Mouse (Mus musculus) forebrain, embryonic 16.5 days (tissue): ENCODE data around the gene March9. TPM values are rescaled to one million over a fixed set of nuclear protein-coding genes. Genes with fewer than 3 reads are reported as not detected.
"Not testable (repeated sequence)": the region's sequence is repeated elsewhere in the genome, so short reads cannot be mapped to it uniquely, and the experiment has no call there.

Experiments used
- ATAC-seq: fragments of 200-750 bp; cut with Nextera tagmentation; 2 replicates; pipeline ENCODE4 v1.8.0; 2017; ENCODE audit warnings: mild to moderate bottlenecking, moderate library complexity
- H3K27ac ChIP-seq: fragments of 300-500 bp; sonication (generic); 2 replicates; pipeline ENCODE4 v1.5.1; 2014; ENCODE audit warnings: low read length, control low read depth
- H3K27me3 ChIP-seq: fragments of 300-500 bp; sonication (generic); replicated peaks from 2 replicates; pipeline ENCODE4 v1.6.1; 2014; ENCODE audit warnings: low read length; ENCODE audit not compliant: control insufficient read depth, insufficient read depth
- H3K36me3 ChIP-seq: fragments of 300-500 bp; sonication (generic); 2 replicates; pipeline ENCODE4 v1.6.1; 2014; ENCODE audit not compliant: control insufficient read depth, insufficient read depth
- H3K4me1 ChIP-seq: fragments of 300-500 bp; sonication (generic); replicated peaks from 2 replicates; pipeline ENCODE4 v1.6.1; 2014; ENCODE audit warnings: low read length; ENCODE audit not compliant: control insufficient read depth, insufficient read depth
- H3K4me2 ChIP-seq: fragments of 300-500 bp; sonication (generic); 2 replicates; pipeline ENCODE4 v1.6.1; 2014; ENCODE audit warnings: mild to moderate bottlenecking, low read length, control low read depth
- H3K4me3 ChIP-seq: fragments of 300-500 bp; sonication (generic); replicated peaks from 2 replicates; pipeline ENCODE4 v1.5.1; 2014; ENCODE audit warnings: mild to moderate bottlenecking, low read length, control low read depth
- H3K9ac ChIP-seq: fragments of 300-500 bp; sonication (generic); replicated peaks from 2 replicates; pipeline ENCODE4 v1.6.1; 2014; ENCODE audit warnings: low read depth, low read length, control low read depth
- H3K9me3 ChIP-seq: fragments of 300-500 bp; sonication (generic); 2 replicates; pipeline ENCODE4 v1.6.1; 2016; ENCODE audit warnings: low read length; ENCODE audit not compliant: control insufficient read depth
- WGBS: fragments of 180-500 bp; shearing (Covaris S2); extraction: QIAGEN DNeasy Blood & Tissue Kit; methylation state at CpG from one replicate; pipeline ENCODE4 v1.1.7; 2014; 5-methylcytosine and 5-hydroxymethylcytosine counted together
- polyA plus RNA-seq: library from polyadenylated mRNA; unstranded; fragments of >200 nt; fragmentation: Nextera tagmentation; extraction: Ambion mirVana; gene quantifications from 2 replicates; pipeline ENCODE4 v1.2.1, GENCODE M21; 2015

Gene March9
- polyA plus RNA-seq, 1 experiment from 2014 or later: 6.6 TPM

DNA sequence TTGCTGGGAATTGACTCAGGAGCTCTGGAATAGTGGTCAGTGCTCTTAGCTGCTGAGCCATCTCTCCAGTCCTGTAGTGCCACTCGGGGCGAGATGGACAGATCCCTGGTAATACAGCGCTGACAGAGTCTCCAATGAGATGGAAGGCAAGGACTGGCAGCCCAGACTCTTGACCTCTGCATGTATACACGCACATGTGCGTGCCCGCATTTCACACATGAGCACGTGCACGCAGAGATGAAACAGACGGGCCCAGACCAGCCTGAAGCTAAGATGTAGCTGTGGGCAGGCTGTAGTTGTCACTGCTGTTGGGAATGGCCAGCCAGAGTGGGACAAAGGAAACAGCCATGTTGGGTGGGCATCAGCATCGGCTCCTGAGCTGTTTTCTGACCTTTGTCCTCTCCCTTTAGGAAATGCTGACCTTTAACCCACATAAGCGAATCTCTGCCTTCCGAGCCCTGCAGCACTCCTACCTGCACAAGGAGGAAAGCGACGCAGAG, 6.6 kb upstream of the March9 start:
- Histone ChIP-seq H3K27me3 (no peaks in the 10 kb centered on the region), H3K27ac (no peak overlapping the region), H3K36me3 (peaks cover 35% of the 10 kb centered on the region), H3K4me1 (peaks cover 41% of the 10 kb centered on the region), H3K4me2 (no peak overlapping the region), H3K4me3 (no peak overlapping the region), H3K9ac (no peak overlapping the region), H3K9me3 (no peaks in the 10 kb centered on the region)
- 88% methylated on average over 14 of the region's 14 CpGs for WGBS
- ATAC-seq: no peak

GRCm38 (mm10) chr10:127065981-127066380, 6.0 kb upstream of the March9 start:
- ATAC-seq: no peak
- peaks cover 41% of the 10 kb centered on the region for H3K4me1 ChIP-seq
- no peak overlapping the region for H3K9ac ChIP-seq
- no peak overlapping the region for H3K27ac ChIP-seq
- H3K36me3 ChIP-seq: peaks cover 35% of the 10 kb centered on the region
- no peaks in the 10 kb centered on the region for H3K9me3 ChIP-seq
- no peaks in the 10 kb centered on the region for H3K27me3 ChIP-seq
- no peak overlapping the region for H3K4me2 ChIP-seq
- WGBS: 90% methylated on average over 9 of the region's 9 CpGs
- no peak overlapping the region for H3K4me3 ChIP-seq

- peaks cover 40% of the 10 kb centered on the region for H3K4me1 ChIP-seq
- ATAC-seq: 0 out of 2 replicates have a peak, but pooled peaks have one; percentile 0
These were observed 4.2 kb upstream of the March9 start for GRCm38 (mm10) chr10:127063913-127064870.

GRCm38 (mm10) chr10:127063239-127063872, 3.4 kb upstream of the March9 start, which contains the start of gene Cdk4:
Cdk4 (plus strand) TSS chr10:127063534.
- peaks cover 39% of the 10 kb centered on the region for H3K4me1 ChIP-seq
- 0% methylated on average over 45 of the region's 46 CpGs for WGBS

More at GRCm38 (mm10) chr10:127063913-127064870, 4.2 kb upstream of the March9 start:
- Histone ChIP-seq H3K9ac (peak overlapping the region; percentile 94), H3K9me3 (no peaks in the 10 kb centered on the region), H3K27me3 (no peaks in the 10 kb centered on the region), H3K27ac (peak overlapping the region; percentile 91), H3K4me2 (peak overlapping the region; percentile 87), H3K4me3 (peak overlapping the region; percentile 85), H3K36me3 (peaks cover 35% of the 10 kb centered on the region)
- WGBS: 10% methylated on average over 37 of the region's 37 CpGs

DNA sequence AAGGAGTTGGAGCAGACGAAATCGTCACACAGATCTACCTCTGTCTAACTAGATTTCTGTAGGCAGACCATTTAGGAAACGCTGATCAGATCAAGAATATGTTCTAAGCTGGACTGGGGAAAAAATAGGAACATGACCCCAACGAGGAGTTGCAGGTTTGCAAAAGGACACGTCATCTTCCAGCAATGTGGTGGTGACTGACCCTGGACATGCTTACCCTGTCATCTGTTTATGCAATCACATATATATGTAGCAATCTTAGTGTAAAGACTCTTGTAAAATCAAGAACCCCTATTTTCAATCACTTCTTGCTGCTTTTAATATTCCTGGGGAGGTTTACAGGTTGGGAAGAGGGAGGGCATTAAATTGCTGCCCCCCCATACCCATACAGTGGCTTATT, 2.5 kb upstream of the March9 start:
- Histone ChIP-seq H3K36me3 (peaks cover 25% of the 10 kb centered on the region), H3K4me1 (peaks cover 41% of the 10 kb centered on the region), H3K4me2 (no peak overlapping the region; the same call in 1 of the 2 replicates), H3K9me3 (no peaks in the 10 kb centered on the region), H3K9ac (no peak overlapping the region), H3K4me3 (no peak overlapping the region; the same call in 1 of the 2 replicates), H3K27me3 (no peaks in the 10 kb centered on the region), H3K27ac (peak overlapping the region; percentile 87)
- WGBS: 76% methylated on average over 5 of the region's 5 CpGs
- ATAC-seq: no peak

More at GRCm38 (mm10) chr10:127063239-127063872, 3.4 kb upstream of the March9 start, which contains the start of gene Cdk4:
- Histone ChIP-seq H3K9me3 (no peaks in the 10 kb centered on the region), H3K27ac (peak within 1 kb of the TSS; percentile 91), H3K36me3 (peaks cover 33% of the 10 kb centered on the region), H3K4me2 (peak within 1 kb of the TSS; percentile 87), H3K4me3 (peak within 1 kb of the TSS; percentile 85), H3K9ac (peak within 1 kb of the TSS; percentile 94), H3K27me3 (no peaks in the 10 kb centered on the region)
- ATAC-seq: peak; percentile 86

DNA sequence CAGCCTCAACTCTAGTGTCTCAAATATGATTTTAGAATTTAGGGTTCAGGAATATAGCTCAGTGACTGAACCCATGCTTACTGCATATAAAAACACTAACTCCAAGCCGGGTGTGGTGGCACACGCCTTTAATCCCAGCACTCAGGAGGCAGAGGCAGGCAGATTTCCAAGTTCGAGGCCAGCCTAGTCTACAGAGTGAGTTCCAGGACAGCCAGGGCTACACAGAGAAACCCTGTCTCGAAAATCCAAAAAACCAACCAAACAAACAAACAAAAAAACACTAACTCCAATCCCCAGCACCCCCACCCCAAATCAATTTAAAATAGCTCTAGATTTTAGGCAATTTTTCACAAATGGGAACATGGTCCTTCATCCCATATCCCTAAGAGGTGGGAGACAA, 2.1 kb upstream of the March9 start:
- 92% methylated on average over 4 of the region's 4 CpGs for WGBS
- not testable (repeated sequence) for ATAC-seq, H3K27ac ChIP-seq, H3K4me2 ChIP-seq, H3K9me3 ChIP-seq, H3K9ac ChIP-seq, H3K4me3 ChIP-seq, H3K27me3 ChIP-seq
- peaks cover 41% of the 10 kb centered on the region for H3K4me1 ChIP-seq
- peaks cover 21% of the 10 kb centered on the region for H3K36me3 ChIP-seq

DNA sequence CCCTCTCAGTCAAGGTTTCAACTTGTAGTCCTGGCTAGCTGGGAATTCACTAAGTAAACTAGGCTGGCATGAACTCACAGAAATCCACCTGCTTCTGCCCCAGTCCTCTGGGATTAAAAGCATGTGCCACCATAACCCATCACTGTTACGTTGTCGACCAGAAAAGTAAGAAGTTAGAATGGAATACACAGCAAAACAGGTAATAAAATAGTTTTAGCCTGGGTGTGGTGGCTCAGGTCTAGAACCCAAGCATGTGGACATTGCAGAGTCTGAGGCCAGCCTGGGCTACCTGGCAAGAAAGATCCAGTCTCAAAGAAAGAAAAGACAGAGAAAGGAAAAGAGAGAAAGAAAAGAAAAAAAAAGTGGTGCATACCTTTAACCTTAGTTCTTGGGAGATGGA, 1.5 kb upstream of the March9 start:
- Histone ChIP-seq H3K27ac (peak overlapping the region; percentile 97), H3K4me3 (no peak overlapping the region), H3K36me3 (peaks cover 16% of the 10 kb centered on the region), H3K27me3 (no peaks in the 10 kb centered on the region), H3K4me1 (peaks cover 41% of the 10 kb centered on the region), H3K9ac (no peak overlapping the region), H3K9me3 (no peaks in the 10 kb centered on the region), H3K4me2 (peak overlapping the region; percentile 83)
- 62% methylated on average over 2 of the region's 2 CpGs for WGBS
- no peak for ATAC-seq

DNA sequence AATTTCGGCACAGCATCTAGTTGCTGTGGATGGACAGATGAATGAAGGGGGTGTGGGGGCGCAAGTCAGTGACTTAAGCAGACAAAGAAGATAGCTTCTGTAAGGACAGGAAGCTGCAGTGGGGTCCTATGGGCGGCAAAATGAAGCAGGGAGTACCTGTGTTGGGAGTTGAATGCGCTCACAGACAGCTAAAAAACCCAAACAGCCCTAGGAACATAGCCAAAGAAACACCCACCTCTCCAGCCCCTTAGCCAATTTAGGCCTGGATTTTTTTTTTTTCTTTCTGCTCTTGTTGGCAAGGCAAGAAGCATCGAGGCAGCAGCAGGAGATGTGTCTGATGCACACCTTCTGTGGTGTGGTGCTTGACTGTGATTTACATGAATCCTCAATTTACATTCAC, 1.1 kb upstream of the March9 start:
- Histone ChIP-seq H3K27me3 (no peaks in the 10 kb centered on the region), H3K4me2 (peak overlapping the region; percentile 83), H3K9ac (peak overlapping the region; percentile 96), H3K27ac (peak overlapping the region; percentile 97), H3K9me3 (no peaks in the 10 kb centered on the region), H3K4me3 (peak overlapping the region; percentile 89), H3K36me3 (peaks cover 17% of the 10 kb centered on the region), H3K4me1 (peaks cover 41% of the 10 kb centered on the region)
- ATAC-seq: no peak
- WGBS: 19% methylated on average over 5 of the region's 5 CpGs
